Mouse (Mus musculus): ENCODE measurements around the gene Pfn1.

DNA sequence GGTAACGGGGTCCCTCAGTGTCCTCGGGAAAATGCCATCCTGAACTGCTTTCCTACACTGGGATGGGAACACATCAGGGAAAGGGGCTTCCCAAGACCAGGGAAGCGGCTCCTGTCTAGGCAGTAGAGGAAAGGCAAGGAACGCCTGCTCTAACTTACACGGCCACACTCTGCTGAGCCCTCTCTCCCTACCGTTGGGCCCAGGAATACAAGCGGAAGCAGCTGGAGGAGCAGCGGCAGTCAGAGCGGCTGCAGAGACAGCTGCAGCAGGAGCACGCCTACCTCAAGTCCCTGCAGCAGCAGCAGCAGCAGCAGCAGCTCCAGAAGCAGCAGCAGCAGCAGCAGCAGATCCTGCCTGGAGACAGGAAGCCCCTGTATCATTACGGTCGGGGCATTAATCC is 47.7 kb downstream of the Pfn1 start:
- no peak for TF ChIP-seq POLR2A (IDR thresholded peaks at IDR 0.05; ENCODE audit: extremely low read depth, insufficient read depth, low read length)
- TF ChIP-seq CTCF (IDR thresholded peaks at IDR 0.05; ENCODE audit: low read depth, low read length): no peak

Data from liver, adult 2 months (tissue).